Mouse (Mus musculus) testis, adult 2 months (tissue): ENCODE measurements around the gene Pole4.

ENCODE experiments used
- CTCF ChIP-seq: fragments of 200-500 bp; IDR thresholded peaks from 2 replicates; pipeline ENCODE4 v1.5.1; 2012; ENCODE audit warnings: low read depth, mild to moderate bottlenecking, inconsistent platforms, low read length, moderate library complexity; ENCODE audit not compliant: control insufficient read depth, insufficient read depth, insufficient replicate concordance
- POLR2A ChIP-seq: fragments of 200-500 bp; IDR thresholded peaks from 2 replicates; pipeline ENCODE4 v1.6.1; 2012; ENCODE audit warnings: low read depth, mild to moderate bottlenecking, inconsistent platforms, low read length, moderate library complexity; ENCODE audit not compliant: control insufficient read depth

DNA sequence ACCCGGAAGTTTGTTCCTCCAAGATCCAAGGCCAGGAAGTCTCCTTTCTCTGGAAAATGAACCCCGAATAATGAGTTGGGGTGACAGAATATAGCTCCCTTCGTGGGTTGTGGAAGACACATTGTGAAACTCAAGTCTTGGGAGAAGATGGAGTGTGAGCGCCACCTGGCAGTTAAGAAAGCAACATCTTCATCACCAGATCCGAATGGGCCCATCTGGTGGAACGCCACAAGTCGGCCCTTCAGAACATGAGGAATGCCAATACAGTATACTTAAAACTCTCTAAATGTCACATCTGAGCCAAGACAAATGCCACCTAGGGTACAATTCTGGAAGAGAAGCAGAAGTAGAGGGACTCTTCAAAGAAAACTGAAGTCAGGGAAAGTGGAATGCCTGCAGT, 30.2 kb upstream of the Pole4 start:
- TF ChIP-seq POLR2A (no peak), CTCF (no peak)
